Mouse (Mus musculus) urinary bladder, adult 18-20 months (tissue): ENCODE measurements around the gene Pnrc1.

Experiments used
- DNase-seq, 2 experiments: peaks; one replicate each; pipeline ENCODE4 v3.0.0; 2022; ENCODE audit warnings: low spot score in 2 of 2, mixed read lengths in 2 of 2

The Pnrc1 gene

DNA sequence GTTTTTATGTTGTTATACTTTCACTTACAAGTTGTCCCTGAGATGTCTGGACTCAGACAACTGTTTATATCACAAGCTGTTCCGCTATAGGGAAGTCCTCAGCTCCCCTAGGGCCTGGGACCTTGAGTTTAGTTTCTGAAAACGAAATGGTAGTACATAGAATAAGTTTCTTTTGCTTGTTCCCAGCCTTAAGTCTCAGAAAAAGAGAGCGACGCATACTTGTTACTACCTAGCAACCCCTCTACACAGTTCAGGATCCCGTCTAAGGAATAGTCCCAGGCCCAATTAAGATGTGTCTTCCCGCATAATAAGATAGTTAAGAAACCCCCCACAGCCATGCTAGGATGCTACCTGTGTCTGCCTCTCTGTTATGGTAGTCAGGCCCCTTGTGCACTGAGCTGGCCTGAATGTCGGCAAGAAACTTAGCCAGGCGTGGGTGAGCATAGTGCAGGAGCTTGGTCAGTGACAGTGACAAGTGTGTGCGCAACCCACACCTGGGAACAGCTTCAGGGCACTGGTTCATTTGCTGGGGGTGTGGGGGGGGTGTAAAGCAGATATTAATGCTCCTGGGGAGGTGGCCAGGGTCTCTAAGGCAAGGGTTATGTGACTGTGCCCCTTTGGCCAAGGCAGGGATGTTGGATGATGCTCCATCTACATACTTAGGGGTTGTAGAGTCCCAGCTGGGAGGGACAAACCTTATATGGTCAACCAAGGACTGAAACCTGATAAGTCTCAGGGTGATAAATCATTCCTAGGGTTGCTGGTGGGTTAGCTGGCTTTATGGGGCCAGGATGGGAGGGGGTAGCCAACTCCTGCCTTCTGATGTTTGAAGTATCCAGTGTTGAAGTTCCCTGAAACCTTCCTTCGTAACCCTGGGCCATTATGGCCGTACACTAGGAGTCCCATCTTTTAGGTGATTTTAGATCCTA lies 19.3 kb downstream of the Pnrc1 start:
- DNase-seq = no peak

DNA sequence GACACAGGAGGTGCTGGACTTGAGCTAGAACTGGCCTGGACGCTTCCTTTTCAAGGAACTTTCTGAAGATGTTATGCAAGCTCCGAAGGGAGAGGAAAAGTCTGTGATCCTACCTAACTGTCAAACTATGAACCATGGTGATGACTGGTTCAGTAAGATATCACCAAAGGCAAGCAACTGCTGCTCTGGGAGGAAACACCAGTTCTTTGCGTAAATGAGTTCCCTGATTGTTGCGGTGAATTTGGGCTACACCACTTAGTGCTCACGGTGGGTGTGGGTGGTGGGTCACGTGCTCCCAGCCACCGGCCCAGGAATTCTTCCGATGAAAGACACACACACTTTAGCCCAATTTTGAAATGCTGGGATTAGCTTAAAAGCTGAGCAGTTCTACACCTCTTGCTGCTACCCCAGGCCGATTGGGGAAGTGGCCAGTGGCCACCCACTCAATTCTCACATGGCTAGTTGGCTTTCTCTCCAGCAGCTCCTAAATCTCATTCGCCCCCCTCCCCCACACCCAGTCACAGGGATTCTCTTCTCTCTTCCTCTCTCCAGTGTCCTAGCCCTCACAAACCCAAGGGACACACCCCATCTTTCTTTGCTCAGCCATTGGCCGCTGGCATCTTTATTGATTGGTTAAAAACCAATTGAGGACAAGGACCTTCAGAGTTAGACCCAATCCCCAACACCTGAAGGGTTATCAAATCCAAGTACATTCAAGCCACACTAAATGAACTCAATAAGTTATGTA lies 24.8 kb downstream of the Pnrc1 start:
- no peak for DNase-seq

DNA sequence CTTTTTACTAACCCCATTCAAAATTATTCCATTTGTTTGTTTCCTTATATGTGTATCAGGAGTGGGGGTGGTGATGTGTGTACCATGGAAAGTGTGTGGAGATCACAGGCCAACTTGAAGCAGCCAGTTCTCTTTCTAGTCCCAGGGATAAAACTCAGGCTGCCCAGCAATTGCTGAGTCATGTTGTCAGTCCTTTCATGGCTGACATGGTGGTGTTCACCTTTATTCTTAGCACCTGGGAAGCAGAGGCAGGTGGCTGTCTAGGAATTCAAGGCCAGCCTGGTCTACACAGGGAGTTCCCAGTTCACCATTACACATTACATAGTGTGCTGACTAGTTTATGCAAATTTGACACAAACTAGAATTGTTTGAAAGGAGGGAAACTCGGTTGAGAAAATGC lies 27.1 kb downstream of the Pnrc1 start:
- no peak for DNase-seq

DNA sequence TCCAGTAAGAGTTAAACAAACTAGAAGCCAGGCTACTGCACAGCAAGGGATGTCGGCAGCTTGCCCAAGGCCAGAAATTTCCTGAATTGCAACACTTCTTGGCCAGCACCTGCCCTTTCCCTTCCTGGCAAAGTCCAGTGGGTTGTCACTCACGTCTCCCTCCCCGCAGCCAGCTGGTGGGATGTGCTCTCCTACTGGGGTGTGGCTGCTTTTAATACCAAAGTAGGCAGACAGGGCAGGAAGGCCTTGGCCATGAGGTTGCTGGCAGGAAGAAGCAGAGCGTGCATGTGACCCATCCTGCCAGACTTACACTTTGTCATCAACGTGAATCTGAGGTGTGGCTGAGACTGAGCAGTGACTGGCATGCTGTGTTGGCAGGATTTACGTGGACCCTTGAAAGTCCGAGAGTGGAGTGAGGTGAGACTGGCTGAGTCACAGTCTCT lies 28.6 kb downstream of the Pnrc1 start:
- peak; percentile 69 to 87 for DNase-seq

DNA sequence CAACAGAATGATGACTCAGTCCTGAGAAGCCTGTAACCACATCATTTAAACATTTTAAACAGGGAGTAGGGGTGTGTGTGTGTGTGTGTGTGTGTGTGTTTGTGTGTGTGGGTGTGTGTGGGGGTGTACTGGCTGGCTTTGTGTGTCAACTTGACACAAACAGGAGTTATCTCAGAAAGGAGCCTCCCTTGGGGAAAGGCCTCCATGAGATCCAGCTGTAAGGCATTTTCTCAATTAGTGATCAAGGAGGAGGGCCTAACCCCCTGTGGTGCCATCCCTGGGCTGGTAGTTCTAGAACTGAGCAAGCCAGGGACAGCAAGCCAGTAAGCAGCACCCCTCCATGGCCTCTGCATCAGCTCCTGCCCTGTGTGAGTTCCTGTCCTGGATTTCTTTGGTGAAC lies 29.7 kb downstream of the Pnrc1 start:
- no peak for DNase-seq

DNA sequence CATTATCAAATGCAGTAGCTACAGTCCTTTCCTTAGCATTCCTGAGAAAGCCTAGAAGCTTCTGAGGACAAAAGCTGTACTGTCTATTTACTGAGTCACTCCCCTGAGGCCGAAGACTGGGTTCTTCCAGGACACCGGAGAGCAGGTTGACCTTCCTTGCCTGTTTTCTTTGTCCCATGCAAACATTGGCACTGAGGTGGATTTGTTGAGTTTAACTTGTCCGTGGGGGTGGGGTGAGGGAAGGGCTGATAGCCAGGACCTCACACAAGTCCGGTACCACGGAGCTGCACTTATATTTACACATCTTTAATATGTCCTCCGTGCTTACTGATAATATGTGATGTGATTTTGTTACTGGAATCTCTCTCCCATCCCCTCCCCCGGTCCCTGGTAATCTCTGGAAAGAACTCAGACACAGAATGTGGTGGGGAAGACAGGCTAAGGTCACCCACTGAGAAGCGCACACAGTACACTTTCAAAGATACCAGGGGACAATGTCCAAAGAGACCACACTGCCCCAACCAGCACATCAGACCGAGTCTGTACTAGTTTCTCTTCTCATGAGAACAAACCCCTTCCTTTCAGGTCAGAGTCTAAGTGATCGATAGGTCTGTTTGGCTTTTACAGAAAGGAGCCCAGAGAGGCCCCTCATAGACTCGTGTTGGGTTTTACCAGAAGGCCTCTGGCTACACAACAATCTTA lies 32.5 kb downstream of the Pnrc1 start:
- DNase-seq = no peak

DNA sequence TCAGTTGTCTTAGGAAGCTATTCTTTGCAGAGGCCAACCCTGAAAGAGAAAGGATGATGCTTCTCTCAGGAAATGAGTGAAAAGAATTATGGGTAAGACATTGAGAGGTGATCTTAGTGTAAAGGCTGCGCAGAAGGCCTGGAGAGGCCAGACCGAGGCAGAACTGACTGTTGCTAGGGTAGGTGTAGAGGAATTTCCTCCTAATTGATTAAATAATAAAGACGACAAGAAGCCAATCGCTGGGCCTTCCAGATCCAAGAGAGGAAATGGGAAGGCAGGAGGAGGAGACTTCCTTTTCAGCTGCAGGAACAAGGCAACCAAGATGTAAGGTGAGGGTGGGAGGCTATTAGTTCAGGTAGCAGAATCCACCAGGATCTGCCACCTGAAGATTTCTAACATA lies 35.3 kb downstream of the Pnrc1 start:
- no peak for DNase-seq

DNA sequence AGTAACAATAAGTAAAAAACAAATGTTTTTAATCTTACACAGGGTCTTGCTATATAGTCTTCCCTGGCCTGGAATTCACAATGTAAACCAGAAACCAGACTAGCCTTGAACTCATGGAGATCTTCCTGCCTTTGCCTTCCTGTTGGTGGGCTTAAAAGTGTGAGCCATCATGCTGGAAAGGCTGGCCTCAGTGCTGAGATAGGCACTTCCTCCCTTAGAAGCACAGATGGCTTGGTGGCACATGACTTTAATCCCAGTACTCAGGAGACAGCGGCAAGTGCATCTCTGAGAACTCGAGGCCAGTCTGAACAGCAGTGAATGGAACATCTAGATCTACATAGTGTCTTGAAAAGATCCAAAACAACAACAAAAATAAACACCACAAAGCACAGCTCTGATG lies 39.1 kb downstream of the Pnrc1 start:
- DNase-seq = no peak

DNA sequence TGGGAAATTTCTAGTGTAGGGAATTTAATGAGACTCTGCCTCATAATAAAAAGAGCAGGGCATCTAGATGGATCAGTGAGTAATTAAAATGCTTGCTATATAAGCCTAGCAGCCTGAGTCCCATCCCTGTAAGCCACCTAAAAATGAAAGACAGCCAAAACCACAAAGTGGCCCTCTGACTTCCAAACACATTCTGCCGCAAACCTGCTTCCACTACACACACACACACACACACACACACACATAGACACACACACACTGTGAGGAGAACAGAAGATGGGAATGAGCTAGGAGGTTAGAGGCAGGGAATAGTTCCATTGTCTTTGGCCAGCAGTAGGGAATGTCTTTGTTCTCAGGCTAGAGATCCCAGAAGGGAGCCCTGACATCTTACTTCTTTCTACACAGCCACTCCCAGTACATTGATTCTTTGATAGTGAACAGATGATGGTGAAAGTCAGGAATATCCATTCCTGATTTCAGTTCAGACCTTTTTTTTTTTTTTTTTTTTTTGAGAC lies 40.2 kb downstream of the Pnrc1 start:
- DNase-seq = no peak

DNA sequence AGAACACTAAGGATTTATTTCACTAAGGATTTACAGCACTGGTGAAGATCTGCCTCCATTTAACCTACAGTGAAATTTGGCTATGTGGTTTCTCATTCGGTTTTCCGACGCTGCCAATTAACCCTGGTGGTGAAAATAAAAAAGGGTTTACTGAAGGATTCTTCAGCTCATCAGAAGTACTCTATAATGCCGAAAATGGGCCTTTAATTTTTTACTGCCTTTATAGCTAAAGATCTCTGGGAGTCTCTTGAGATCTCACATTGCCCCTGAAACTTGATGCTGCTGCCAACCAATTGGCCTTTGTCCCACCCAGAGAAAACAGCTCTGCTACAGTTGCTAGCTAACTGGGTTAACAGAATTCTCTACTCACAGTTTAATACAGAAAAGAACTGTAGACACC lies 41.0 kb downstream of the Pnrc1 start:
- DNase-seq = no peak

DNA sequence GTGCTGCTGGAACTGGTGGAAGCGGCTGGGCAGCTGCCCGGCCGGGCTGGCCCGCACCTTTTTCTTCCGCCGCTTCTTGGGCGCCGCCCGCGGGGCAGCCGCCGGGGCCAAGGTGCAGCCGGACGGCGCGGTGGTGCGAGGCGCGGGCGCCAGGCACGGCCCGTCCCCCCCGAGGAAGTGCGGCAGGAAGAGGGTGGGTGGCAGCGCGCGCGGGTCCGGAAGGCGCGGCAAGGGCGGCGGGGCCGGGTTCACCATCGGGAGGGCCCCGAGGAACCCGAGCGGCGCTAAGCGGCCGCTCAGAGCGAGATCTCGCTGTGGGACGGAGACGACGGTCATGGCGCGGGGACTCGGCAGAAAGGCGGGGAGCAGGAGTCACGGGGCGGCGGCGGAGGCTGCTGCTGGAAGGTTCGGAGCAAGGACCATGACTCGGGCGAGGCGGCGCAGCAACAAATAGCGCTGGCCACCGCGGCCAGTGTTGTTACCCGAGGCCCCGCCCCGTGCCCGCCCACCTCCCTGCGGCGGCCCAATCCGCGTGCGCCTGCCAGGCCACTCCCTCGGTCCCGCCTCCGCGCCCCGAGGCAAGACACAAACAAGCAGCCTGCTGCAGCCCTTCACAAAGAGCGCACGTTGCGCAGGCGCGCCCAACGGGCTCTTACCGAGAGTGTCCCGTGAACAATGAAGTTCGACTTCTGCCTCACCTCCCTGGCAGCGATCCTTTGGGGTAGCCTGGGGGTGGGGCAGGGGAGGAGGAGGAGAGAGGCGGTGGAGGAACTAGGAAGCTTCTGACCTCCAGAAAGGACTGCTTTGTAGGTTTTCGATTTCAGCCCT lies 41.7 kb downstream of the Pnrc1 start:
- peak; percentile 94 to 99 for DNase-seq

DNA sequence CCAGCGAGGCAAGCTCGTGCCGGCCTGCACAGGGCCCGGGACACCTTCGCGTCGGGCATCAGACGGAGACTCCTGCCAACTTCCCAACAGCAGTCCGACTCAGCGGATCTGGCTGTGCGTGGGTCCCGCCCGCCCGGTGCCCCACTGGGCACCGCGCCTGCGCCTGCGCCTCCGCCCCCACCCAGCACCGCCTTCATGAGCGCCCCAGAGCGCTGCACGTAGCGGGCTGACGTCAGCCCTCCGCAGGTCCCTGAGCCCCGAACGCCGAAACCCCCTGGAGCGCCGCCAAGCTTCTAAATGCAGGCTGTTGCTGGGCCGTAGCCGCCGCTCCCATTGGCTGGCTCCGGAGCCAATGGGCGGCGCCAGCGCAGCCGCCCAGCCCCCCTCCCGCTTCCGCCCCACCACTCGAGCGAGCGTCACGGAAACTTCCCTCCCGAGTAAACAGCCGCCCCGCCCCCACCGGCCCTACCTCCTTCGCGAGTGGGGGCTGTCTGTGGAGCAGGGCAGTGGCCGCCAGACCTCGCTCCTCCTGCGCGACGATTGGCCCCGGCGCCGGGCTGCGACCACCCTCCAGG lies 42.4 kb downstream of the Pnrc1 start:
- DNase-seq = peak; percentile 91 to 98

DNA sequence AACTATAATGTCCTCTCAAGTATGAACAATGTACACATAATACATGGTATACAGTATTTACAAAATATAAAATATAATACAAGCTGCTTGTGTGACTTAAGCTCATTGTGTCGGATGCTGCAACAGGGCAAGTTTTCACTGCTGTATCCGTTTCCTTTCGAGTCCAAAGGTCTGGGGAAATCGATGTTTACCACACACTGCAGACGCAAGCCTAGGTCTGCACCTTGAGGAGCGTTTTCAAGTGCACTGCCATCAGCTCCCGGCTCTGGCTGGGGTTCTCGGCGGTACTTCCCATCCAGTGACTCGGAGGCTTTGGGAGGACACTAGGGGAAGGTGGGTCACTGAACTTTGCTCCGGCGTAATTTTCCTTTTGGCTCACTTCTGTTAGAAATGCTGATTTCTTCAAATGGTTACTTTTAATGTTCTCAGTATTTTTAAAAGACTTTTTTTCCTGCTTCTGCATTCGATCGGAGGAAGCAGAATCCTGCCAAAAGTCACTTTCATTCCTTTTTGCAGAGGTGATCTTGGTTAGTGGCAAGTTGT lies 44.0 kb downstream of the Pnrc1 start:
- DNase-seq = no peak

DNA sequence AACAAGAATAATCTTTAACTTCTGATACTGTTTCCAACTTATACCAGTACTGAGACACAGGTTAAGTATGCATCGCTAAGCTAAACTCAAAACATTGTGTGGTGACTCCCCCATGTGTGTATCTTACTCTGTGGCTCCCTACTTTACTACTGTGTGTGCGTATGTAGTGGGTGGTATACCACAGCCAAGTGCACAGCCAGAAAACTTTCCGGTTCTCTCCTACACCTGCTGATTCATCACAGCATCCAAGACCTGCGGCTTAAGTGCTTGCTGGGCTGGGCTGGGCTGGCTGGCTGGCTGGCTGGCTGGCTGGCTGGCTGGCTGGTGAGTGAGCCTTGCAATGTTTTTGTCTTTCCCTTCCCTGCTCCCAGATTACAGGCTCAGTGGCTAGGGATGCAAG lies 46.0 kb downstream of the Pnrc1 start:
- peak in 1 of 2 experiments; percentile 12 for DNase-seq

DNA sequence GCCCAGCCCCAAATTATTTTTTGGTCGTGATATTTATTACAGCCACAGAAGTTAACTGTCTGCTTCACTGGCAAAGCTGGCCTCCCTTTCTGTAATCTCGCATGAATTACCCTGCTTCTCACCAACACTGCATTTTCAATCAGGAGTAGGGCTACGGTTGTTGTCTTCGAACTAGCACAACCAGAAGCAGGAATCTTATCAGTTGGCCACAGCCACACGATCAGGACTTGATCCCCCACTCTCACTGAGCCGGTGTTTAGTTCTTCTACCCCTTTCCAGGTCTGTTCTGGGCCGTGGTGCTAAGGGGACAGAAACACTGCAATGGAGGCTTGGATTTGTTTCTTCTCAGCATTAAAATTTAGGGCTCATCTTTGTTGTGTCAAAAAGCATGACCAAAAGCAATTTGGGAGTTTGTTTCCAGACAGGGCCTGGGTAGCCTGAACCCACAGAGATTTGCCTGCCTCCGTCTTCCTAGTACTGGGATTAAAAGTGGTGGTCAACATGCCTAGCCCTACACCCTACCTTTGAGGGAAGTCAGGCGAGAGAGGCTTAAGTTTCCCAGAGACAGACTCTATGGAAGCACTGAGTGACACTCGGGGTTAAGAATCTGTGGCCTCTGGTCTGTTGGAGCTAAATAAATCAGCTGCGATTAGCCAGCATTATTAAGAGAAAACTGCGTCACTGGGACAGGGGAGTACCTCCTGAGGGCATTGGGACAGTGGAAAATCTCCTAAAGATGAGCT lies 46.8 kb downstream of the Pnrc1 start:
- no peak for DNase-seq

DNA sequence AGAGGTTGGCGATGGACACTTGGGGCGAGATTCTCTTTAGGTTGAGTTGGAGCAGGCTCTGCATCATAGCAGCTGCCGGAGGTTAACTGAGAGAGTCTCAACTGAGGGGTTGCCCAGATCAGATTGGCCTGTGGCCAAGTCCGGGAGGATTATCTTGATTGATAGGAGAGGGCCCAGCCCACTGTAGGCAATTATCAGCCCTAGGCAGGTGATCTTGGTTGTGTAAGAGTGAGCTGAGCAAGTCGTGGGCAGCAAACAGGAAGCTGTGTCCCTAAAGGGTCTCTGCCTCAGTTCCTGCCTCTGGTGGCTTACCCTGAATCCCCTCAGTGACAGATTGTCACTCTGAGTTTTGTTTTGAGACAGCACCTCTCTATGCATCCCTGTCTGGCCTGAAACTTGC lies 47.4 kb downstream of the Pnrc1 start:
- DNase-seq = peak in 1 of 2 experiments; percentile 14

DNA sequence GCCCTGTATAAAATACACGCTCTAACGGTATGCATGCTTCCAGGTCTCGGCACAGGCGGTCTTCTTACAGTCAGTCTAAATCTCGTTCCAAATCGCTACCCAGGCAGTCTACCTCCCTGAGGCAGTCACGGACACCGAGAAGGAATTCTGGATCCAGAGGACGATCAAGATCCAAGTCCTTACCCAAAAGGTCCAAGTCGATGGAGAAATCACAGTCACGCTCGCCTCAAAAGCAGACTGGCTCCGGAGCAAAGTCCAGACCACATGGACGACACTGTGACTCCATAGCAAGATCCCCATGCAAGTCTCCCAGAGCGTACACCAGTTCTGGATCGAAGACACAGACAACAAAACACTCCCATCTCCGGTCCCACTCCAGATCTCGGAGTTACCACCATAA lies 59.1 kb downstream of the Pnrc1 start:
- no peak for DNase-seq

DNA sequence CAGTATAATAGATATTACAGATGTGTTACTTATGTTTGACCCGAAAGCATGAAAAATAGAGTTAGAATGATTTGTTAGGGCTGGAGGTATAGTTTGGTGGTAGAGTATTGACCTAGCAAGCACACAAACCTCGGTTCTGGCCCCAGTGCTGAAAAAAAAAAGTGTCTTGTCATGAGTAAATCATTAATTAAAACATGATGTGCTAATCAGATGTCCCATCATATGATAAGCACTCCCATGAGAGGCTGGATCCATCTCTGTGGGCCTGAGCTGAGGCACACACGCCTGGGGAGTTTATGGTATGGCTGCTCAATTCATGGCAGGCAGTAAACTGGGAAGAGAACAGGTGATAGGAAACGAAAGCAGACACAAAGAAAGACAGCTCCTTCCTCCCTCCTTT lies 60.3 kb downstream of the Pnrc1 start:
- no peak for DNase-seq

DNA sequence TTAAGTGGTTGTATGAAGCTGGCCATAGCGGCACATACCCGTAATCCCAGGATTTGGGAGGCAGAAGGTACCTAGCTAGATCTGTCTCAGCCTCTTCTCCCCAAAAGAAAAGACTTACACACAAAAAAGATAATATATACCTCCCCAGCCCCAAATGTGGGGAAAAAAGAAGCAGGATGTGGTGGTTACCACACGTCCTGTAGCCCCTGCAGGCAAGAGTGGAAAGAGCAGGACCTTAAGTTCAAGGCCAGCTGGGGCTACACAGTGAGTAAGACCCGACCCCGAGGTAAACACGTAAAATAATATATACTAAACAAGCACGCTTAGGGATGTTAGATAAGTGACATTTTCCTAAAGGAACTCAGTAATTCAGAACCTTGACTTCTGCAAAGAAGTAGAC lies 62.8 kb downstream of the Pnrc1 start:
- no peak for DNase-seq
